Comparison of ENCODE assay signal across 24 mouse cellular contexts in the genomic region with DNA sequence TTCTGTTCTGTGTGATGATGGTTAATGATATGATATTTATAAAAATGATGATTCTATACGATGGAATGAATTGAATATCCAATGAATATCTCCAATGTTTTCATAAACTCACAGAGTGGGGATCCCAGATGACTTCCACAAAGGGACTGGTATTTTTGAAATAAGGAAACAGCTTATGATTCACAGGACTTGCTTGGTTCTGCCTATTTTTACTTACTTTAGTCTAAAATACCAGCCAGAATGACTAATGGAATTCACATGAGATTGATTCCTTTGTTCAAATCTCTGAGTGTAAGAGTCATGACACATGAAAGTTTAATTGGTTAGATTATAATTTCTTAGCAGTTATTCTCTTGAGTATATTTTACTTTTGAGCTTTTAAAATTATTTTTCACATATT.
DNase-seq lines count a peak whose midpoint lies in the region; ATAC-seq and TF ChIP-seq lines count a peak whose summit lies in the region.
"Had no signal": no experiment of that assay in that cellular context is flagged by ENCODE, and none has a peak within 500 bp of the region (broad histone marks: within the 10 kb centered on the region; RNA-seq: fewer than 3 reads in every experiment).

No protein-coding gene starts in this region.

- no peak overlapping the region for H3K9ac ChIP-seq in intestine, embryonic 15.5 days

- H3K36me3 ChIP-seq in intestine, embryonic 15.5 days: no peaks in the 10 kb centered on the region
- H3K36me3 ChIP-seq: G1E had no signal

- no peaks in the 10 kb centered on the region for H3K4me1 ChIP-seq in embryonic fibroblast, embryonic 13.5 days (ENCODE audit: control insufficient read depth, insufficient read depth, low read length)
- H3K4me1 ChIP-seq in intestine, embryonic 15.5 days (replicated peaks): no peaks in the 10 kb centered on the region

- H3K4me2 ChIP-seq in intestine, embryonic 15.5 days (replicated peaks): no peak overlapping the region

- peak; percentile 81 for ATAC-seq in frontal cortex, adult (ENCODE audit: low TSS enrichment)
- no peak for ATAC-seq in intestine, embryonic 15.5 days
- ATAC-seq: activated CD4-positive, CD25-positive, alpha-beta regulatory T cell, adult 4 months; CD4-positive, CD25-positive, alpha-beta regulatory T cell, adult 4 months; Patski had no signal

- no peak for TF ChIP-seq CTCF in embryonic fibroblast, embryonic 13.5 days (IDR thresholded peaks at IDR 0.05; ENCODE audit: borderline replicate concordance, insufficient read depth, low read length)

- H3K4me3 ChIP-seq in embryonic fibroblast, embryonic 13.5 days (ENCODE audit: insufficient read depth, low read length): no peak overlapping the region
- no peak overlapping the region for H3K4me3 ChIP-seq in intestine, embryonic 15.5 days (replicated peaks)

- WGBS in intestine, embryonic 15.5 days: 78% methylated on average over 1 of the region's 1 CpGs

- H3K27ac ChIP-seq in embryonic fibroblast, embryonic 13.5 days (ENCODE audit: insufficient read depth, low read length): peak overlapping the region; percentile 82
- H3K27ac ChIP-seq in intestine, embryonic 15.5 days: no peak overlapping the region

- TF ChIP-seq POLR2A in embryonic fibroblast, embryonic 13.5 days (IDR thresholded peaks at IDR 0.05; ENCODE audit: low read depth, low read length): no peak

- H3K27me3 ChIP-seq in intestine, embryonic 15.5 days (replicated peaks): no peaks in the 10 kb centered on the region
- H3K27me3 ChIP-seq: CH12.LX, Patski had no signal

- DNase-seq in frontal cortex, adult 2 months (ENCODE audit: extremely low spot score in 1 of 2, low spot score in 1 of 2): no peak
- DNase-seq in Muller cell, postnatal 12 days (ENCODE audit: inconsistent ontology term): peak; percentile 62
- DNase-seq in brain, adult 2 months (ENCODE audit: low read depth, low spot score): peak; percentile 52
- DNase-seq in kidney, adult 18-20 months: no peak
- DNase-seq in kidney, postnatal 10 days: no peak
- DNase-seq: adrenal gland, adult 2 months; adrenal gland, adult 8-10 months; adrenal gland, postnatal 10 days; adrenal gland, postnatal 14 days; adrenal gland, postnatal 25 days; adrenal gland, postnatal 36 days; B cell, adult 2 months; cerebellum, adult 11 months; cerebellum, adult 11-12 months; cerebellum, adult 18-20 months; cerebellum, adult 2 months had no signal

- H3K9me3 ChIP-seq in intestine, embryonic 15.5 days: no peaks in the 10 kb centered on the region
- H3K9me3 ChIP-seq: G1E had no signal

Comparison
In these comparisons a context has a peak if more than half of its experiments do, and no peak if none do; other contexts are left out.
1. DNase-seq: peak in Muller cell, postnatal 12 days (single experiment) and brain, adult 2 months (single experiment); none in frontal cortex, adult 2 months (0 of 2), kidney, adult 18-20 months (single experiment) and kidney, postnatal 10 days (single experiment).